Mouse (Mus musculus) myocyte (in vitro differentiated cells): ENCODE data around the gene Dnase1l3. TPM values are rescaled to one million over a fixed set of nuclear protein-coding genes. Genes with fewer than 3 reads are reported as not detected.
A peak's percentile ranks its signal among the peaks of the same experiment; 100 is the strongest.

Experiments used
- H3K27me3 ChIP-seq: one replicate; pipeline ENCODE4 v1.6.1; 2011; ENCODE audit not compliant: control insufficient read depth, insufficient read depth, insufficient read length
- H3K36me3 ChIP-seq: one replicate; pipeline ENCODE4 v1.6.1; 2011; ENCODE audit not compliant: control insufficient read depth, insufficient read depth
- H3K4me2 ChIP-seq: one replicate; pipeline ENCODE4 v1.6.1; 2011; ENCODE audit warnings: low read depth, control low read depth
- H3K4me3 ChIP-seq: one replicate; pipeline ENCODE4 v1.5.1; 2011; ENCODE audit warnings: mild to moderate bottlenecking, control low read depth, moderate library complexity
- H3K79me2 ChIP-seq: one replicate; pipeline ENCODE4 v1.6.1; 2011; ENCODE audit not compliant: control insufficient read depth, insufficient read depth
- H3ac ChIP-seq: one replicate; pipeline ENCODE4 v1.6.1; 2011; ENCODE audit not compliant: control insufficient read depth, insufficient read length
- CEBPB ChIP-seq: IDR thresholded peaks from 2 replicates; pipeline ENCODE4 v1.6.1; 2011; ENCODE audit warnings: mild to moderate bottlenecking, moderate library complexity; ENCODE audit not compliant: poor library complexity, insufficient read depth, severe bottlenecking
- E2F4 ChIP-seq: IDR thresholded peaks from one replicate; pipeline ENCODE4 v1.6.1; 2011; ENCODE audit warnings: mild to moderate bottlenecking, control low read depth, moderate library complexity; ENCODE audit not compliant: insufficient read depth
- MAX ChIP-seq: IDR thresholded peaks from one replicate; pipeline ENCODE4 v1.6.1; 2011; ENCODE audit warnings: low read depth, mild to moderate bottlenecking, control low read depth
- MYOD1 ChIP-seq, 3 experiments: IDR thresholded peaks; one replicate each; pipeline ENCODE4 v1.6.1; 2011; ENCODE audit warnings: control low read depth in 2 of 3, low read depth in 2 of 3, mild to moderate bottlenecking in 2 of 3, moderate library complexity in 1 of 3; ENCODE audit not compliant: insufficient read length in 2 of 3, control insufficient read depth in 1 of 3
- MYOG ChIP-seq, 3 experiments: IDR thresholded peaks; one replicate each; pipeline ENCODE4 v1.6.1; 2011; ENCODE audit warnings: control low read depth in 2 of 3, low read depth in 2 of 3, mild to moderate bottlenecking in 2 of 3; ENCODE audit not compliant: insufficient read length in 2 of 3, control insufficient read depth in 1 of 3, insufficient read depth in 1 of 3
- POLR2A ChIP-seq: IDR thresholded peaks from one replicate; pipeline ENCODE4 v1.6.1; 2011; ENCODE audit warnings: low read depth, mild to moderate bottlenecking, control low read depth, moderate library complexity; ENCODE audit not compliant: insufficient read length
- POLR2AphosphoS2 ChIP-seq: IDR thresholded peaks from one replicate; pipeline ENCODE4 v1.6.1; 2011; ENCODE audit warnings: low read depth, control low read depth; ENCODE audit not compliant: insufficient read length
- REST ChIP-seq: IDR thresholded peaks from one replicate; pipeline ENCODE4 v1.6.1; 2011; ENCODE audit warnings: mild to moderate bottlenecking, control low read depth, moderate library complexity; ENCODE audit not compliant: insufficient read depth, insufficient read length
- SRF ChIP-seq: IDR thresholded peaks from one replicate; pipeline ENCODE4 v1.6.1; 2011; ENCODE audit warnings: low read depth; ENCODE audit not compliant: control insufficient read depth, insufficient read length
- TCF12 ChIP-seq: IDR thresholded peaks from one replicate; pipeline ENCODE4 v1.6.1; 2011; ENCODE audit warnings: mild to moderate bottlenecking, control low read depth; ENCODE audit not compliant: poor library complexity, insufficient read depth, severe bottlenecking
- TCF3 ChIP-seq: IDR thresholded peaks from one replicate; pipeline ENCODE4 v1.6.1; 2011; ENCODE audit warnings: low read depth, control low read depth; ENCODE audit not compliant: insufficient read length
- USF1 ChIP-seq: IDR thresholded peaks from one replicate; pipeline ENCODE4 v1.6.1; 2011; ENCODE audit warnings: low read depth, mild to moderate bottlenecking, control low read depth, moderate library complexity
- polyA plus RNA-seq: library from polyadenylated mRNA; unstranded; fragments of >200 nt; fragmentation: generic; extraction: Trizol; gene quantifications from one replicate; pipeline ENCODE4 v1.2.1, GENCODE M21; 2012; ENCODE audit warnings: missing spikeins

The Dnase1l3 gene
- polyA plus RNA-seq, 1 experiment: 0.86 TPM

DNA sequence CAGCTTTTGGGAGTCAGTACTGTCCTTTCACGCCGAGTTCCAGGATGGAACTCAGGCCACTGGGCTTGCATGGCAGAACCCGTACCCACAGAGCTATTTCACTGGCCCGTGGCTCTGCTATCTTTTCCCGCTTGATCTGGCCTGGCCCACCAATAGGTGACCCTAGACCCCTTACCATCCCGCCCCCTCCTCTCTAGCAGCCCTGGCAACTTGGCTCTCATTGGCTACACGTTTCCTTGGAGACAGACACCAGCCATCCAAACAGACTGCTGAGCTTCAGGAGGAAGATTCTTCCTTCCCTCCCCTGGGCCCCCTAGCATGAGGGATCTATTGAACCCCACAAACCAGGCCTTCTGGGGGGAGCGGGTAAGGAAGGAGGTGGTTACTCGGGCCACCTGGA lies 37.3 kb downstream of the Dnase1l3 start, which contains the start of gene Gm45521:
Gene Gm45521 (plus strand): TSS at position 240 of the 400 bp plus-strand sequence.
- Histone ChIP-seq H3K36me3 (no peaks in the 10 kb centered on the region), H3K4me3 (no peak within 1 kb of the TSS), H3K4me2 (no peak within 1 kb of the TSS), H3K27me3 (no peaks in the 10 kb centered on the region), H3K79me2 (no peaks in the 10 kb centered on the region), H3ac (no peak within 1 kb of the TSS)
- TF ChIP-seq TCF12 (no peak), MYOD1 (IDR thresholded peaks at IDR 0.05; ENCODE audit: control insufficient read depth in 1 of 3, insufficient read length in 2 of 3, low read depth in 2 of 3) (no peak), POLR2AphosphoS2 (no peak), MYOG (IDR thresholded peaks at IDR 0.05; ENCODE audit: control insufficient read depth in 1 of 3, insufficient read depth in 1 of 3, insufficient read length in 2 of 3, low read depth in 2 of 3) (no peak)

DNA sequence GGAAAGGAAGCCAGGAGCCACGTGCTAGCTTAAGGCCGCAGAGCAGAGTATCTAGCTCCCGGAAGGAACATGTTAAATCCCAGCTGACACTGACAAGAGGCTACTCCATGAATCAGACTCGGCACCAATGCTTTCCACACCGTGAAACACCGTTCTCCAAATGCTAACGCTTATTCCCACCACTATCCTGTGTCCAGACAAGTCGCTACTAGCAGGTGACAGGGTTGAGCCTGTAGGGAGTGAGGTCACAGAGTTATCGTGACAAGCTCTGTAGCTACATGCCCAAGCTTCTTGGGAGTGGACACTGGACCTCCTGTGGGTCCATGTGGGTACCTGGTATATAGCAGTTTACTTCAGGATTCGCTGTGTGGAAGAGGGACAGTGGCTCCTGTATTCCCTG lies 37.9 kb downstream of the Dnase1l3 start:
- TF ChIP-seq POLR2AphosphoS2: no peak
- no peak for TF ChIP-seq TCF12
- Histone ChIP-seq H3K79me2 (no peaks in the 10 kb centered on the region), H3K4me2 (no peak overlapping the region), H3K36me3 (no peaks in the 10 kb centered on the region), H3K4me3 (no peak overlapping the region), H3K27me3 (no peaks in the 10 kb centered on the region), H3ac (no peak overlapping the region)

GRCm38 (mm10) chr14:7954071-7954471 lies 40.3 kb downstream of the Dnase1l3 start:
- peaks cover 2% of the 10 kb centered on the region for H3K36me3 ChIP-seq
- H3K27me3 ChIP-seq: no peaks in the 10 kb centered on the region
- H3K4me2 ChIP-seq: peak overlapping the region; percentile 22
- H3K79me2 ChIP-seq: no peaks in the 10 kb centered on the region
- TF ChIP-seq MYOD1 (IDR thresholded peaks at IDR 0.05; ENCODE audit: control insufficient read depth in 1 of 3, insufficient read length in 2 of 3, low read depth in 2 of 3) (peak in 2 of 3 experiments; percentile 41 to 65), MAX (no peak), TCF3 (peak; percentile 5), POLR2AphosphoS2 (peak; percentile 48), SRF (no peak), MYOG (IDR thresholded peaks at IDR 0.05; ENCODE audit: control insufficient read depth in 1 of 3, insufficient read depth in 1 of 3, insufficient read length in 2 of 3, low read depth in 2 of 3) (peak in 1 of 3 experiments; percentile 73), TCF12 (no peak), POLR2A (peak; percentile 12), REST (no peak), E2F4 (no peak), CEBPB (no peak), USF1 (no peak)
- no peak overlapping the region for H3K4me3 ChIP-seq
- H3ac ChIP-seq: no peak overlapping the region

DNA sequence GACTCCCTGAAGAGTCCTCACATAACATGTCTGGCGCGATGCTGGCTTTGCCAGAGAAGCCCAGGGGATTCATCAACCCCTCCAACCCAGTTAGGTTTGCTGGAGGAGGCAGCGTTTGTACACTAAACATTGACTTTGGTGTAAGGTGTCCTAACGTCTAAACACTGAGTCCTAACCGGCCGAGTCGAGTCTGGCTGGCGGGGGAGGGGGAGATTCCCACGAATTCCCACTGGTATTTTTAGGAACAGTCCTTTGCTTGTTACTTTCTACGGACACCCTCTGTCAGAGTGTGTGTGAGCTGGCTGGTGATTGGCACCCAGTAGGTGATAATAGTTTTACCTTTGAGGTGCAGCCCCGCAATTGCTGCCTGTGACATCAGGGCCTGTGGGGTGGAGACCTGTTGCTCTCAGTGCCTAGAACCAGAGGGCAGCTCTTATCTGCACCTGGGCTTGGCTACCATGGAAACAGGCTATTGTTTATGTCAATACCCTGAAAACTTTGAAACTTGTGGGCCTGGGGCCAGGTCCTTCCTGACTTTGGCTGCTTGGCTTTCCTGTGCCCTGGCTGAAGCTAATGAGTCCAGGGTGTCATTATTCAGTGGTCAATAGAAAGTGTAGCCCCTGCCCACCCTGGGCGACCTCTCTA lies 41.6 kb downstream of the Dnase1l3 start:
- Histone ChIP-seq H3K79me2 (no peaks in the 10 kb centered on the region), H3K4me2 (peak overlapping the region; percentile 22)
- TF ChIP-seq POLR2AphosphoS2 (peak; percentile 30), TCF3 (no peak), POLR2A (no peak), TCF12 (no peak), REST (no peak)

DNA sequence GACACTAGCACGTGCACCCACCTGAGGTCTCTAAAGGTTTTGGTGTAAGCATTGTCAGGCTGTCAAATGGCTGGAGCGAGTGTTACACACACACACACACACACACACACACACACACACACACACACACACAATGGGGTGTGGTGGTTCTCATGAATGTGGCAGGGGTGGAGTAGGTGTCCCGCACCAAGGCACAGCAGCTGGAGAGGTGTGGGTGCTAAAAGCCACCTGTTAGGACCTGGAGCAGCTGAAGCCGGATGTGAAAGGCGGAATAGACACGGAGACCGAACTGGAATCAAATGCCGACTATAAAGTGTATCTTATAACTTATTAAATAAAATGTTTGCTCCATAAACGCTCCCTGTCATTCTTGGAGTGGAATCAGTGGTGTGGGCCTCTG lies 43.1 kb downstream of the Dnase1l3 start:
- Histone ChIP-seq H3K27me3 (no peaks in the 10 kb centered on the region), H3ac (no peak overlapping the region), H3K4me2 (no peak overlapping the region), H3K36me3 (peaks cover 27% of the 10 kb centered on the region), H3K79me2 (no peaks in the 10 kb centered on the region), H3K4me3 (no peak overlapping the region)
- TF ChIP-seq TCF3 (no peak), MYOD1 (IDR thresholded peaks at IDR 0.05; ENCODE audit: control insufficient read depth in 1 of 3, insufficient read length in 2 of 3, low read depth in 2 of 3) (peak in 2 of 3 experiments; percentile 33 to 76), CEBPB (no peak), E2F4 (no peak), MAX (no peak), USF1 (no peak), REST (no peak), MYOG (IDR thresholded peaks at IDR 0.05; ENCODE audit: control insufficient read depth in 1 of 3, insufficient read depth in 1 of 3, insufficient read length in 2 of 3, low read depth in 2 of 3) (peak in 2 of 3 experiments; percentile 42 to 81), SRF (no peak), TCF12 (no peak), POLR2AphosphoS2 (no peak), POLR2A (no peak)

More for the DNA sequence above, 41.6 kb downstream of the Dnase1l3 start:
- Histone ChIP-seq H3K4me3 (no peak overlapping the region), H3K27me3 (no peaks in the 10 kb centered on the region), H3K36me3 (peaks cover 15% of the 10 kb centered on the region), H3ac (no peak overlapping the region)
